Comparison of ENCODE assay signal across 8 mouse cellular contexts in the genomic region with DNA sequence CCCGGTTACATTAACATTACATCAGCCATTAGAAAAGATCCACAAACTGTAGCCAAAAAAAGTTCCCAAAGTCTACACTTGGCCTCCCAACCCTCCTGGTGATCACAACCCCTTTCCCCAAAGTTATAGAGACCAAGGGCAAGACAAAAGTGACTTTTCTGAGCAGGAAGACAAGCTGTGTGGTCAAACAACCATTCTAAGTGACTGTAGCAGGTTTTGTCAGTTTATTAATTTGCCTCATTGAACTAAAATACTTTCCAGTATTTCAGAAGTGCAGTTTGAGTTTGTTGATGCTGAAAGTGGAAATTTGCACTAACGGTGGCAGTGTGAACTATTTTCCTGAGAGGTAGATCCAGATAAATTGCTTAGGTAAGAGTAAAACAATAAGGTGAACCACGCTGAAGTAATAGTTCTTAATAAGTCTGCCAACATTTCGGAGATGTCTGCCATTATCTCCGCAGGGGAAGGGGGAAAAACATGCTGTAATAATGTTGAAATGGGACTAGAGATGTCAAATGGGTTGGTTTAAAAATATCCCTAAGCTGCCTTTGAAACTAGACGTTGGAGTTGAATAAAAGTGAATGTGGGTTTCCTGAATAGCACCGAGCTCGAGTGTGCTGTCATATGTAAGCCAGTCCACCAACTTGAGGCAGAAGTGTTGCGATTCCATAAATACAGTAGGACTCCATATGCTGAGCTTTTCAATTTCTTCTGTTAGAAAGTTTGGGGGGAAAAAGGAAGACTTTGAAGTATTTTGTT. TPM values are rescaled to one million over a fixed set of nuclear protein-coding genes. Genes with fewer than 3 reads are reported as not detected.
DNase-seq lines count a peak whose midpoint lies in the region; ATAC-seq and TF ChIP-seq lines count a peak whose summit lies in the region.

No protein-coding gene starts in this region.

- ATAC-seq in hindbrain, embryonic 15.5 days (ENCODE audit: low FRiP score, low read depth) = no peak
- no peak for ATAC-seq in midbrain, postnatal 0 days (ENCODE audit: low FRiP score)

- no peaks in the 10 kb centered on the region for H3K36me3 ChIP-seq in hindbrain, embryonic 15.5 days
- H3K36me3 ChIP-seq in midbrain, postnatal 0 days (ENCODE audit: insufficient read depth, low read length) = peaks cover 4% of the 10 kb centered on the region; the same call in 1 of the 2 replicates

- intact Hi-C loops in left cerebral cortex, adult 2 months (cut with DNase I) = loop anchor here (2.0 to 10.0 kb wide), 5 partner anchors 187 to 567 kb away; a partner anchor contains a TSS

- no peaks in the 10 kb centered on the region for H3K9me3 ChIP-seq in hindbrain, embryonic 15.5 days
- H3K9me3 ChIP-seq in midbrain, postnatal 0 days (ENCODE audit: low read length) = no peaks in the 10 kb centered on the region

- TF ChIP-seq CTCF in left cerebral cortex, adult 2 months (IDR thresholded peaks at IDR 0.05) = no peak
- no peak for TF ChIP-seq CTCF in cortical plate, adult 2 months (IDR thresholded peaks at IDR 0.05; ENCODE audit: extremely low read depth, insufficient read depth, low read length)
- no peak for TF ChIP-seq CTCF in midbrain, postnatal 0 days (IDR thresholded peaks at IDR 0.05)

- H3K9ac ChIP-seq in hindbrain, embryonic 15.5 days = peak overlapping the region; percentile 74
- H3K9ac ChIP-seq in midbrain, postnatal 0 days (replicated peaks; ENCODE audit: low read length, poor library complexity, severe bottlenecking) = peak overlapping the region; percentile 74; the same call in 1 of the 2 replicates

- peak overlapping the region; percentile 75 for H3K4me3 ChIP-seq in left cerebral cortex, adult 2 months
- H3K4me3 ChIP-seq in cortical plate, adult 2 months (ENCODE audit: insufficient read depth, low read length) = peak overlapping the region; percentile 96
- peak overlapping the region; percentile 93 for H3K4me3 ChIP-seq in hindbrain, embryonic 15.5 days
- peak overlapping the region; percentile 84 for H3K4me3 ChIP-seq in midbrain, postnatal 0 days (ENCODE audit: low read depth, low read length)

- no peak for TF ChIP-seq POLR2A in cortical plate, adult 2 months (IDR thresholded peaks at IDR 0.05; ENCODE audit: extremely low read depth, insufficient read depth, low read length)

- WGBS in hindbrain, embryonic 15.5 days = 7% methylated on average over 9 of the region's 9 CpGs
- WGBS in midbrain, postnatal 0 days = 13% methylated on average over 9 of the region's 9 CpGs

- no peak for DNase-seq in left cerebral cortex, adult 2 months (ENCODE audit: extremely low spot score in 1 of 2, low spot score in 2 of 2)
- no peak for DNase-seq in left cerebral cortex, adult 8-10 months (ENCODE audit: low spot score in 2 of 2)
- DNase-seq in midbrain, postnatal 0 days (ENCODE audit: low spot score) = no peak
- DNase-seq in adrenal gland, postnatal 25 days = no peak
- DNase-seq in spleen, adult 12 weeks (ENCODE audit: low spot score) = no peak
- no peak for DNase-seq in retina, embryonic 14.5 days (ENCODE audit: low spot score)

- H3K4me1 ChIP-seq in cortical plate, adult 2 months (ENCODE audit: control insufficient read depth, insufficient read depth, low read length) = peaks cover 3% of the 10 kb centered on the region; the same call in 1 of the 2 replicates
- peaks cover 49% of the 10 kb centered on the region for H3K4me1 ChIP-seq in hindbrain, embryonic 15.5 days (replicated peaks)
- peaks cover 6% of the 10 kb centered on the region; the same call in 1 of the 2 replicates for H3K4me1 ChIP-seq in midbrain, postnatal 0 days (ENCODE audit: insufficient read depth, low read length)

- no peaks in the 10 kb centered on the region for H3K27me3 ChIP-seq in hindbrain, embryonic 15.5 days
- H3K27me3 ChIP-seq in midbrain, postnatal 0 days (ENCODE audit: insufficient read depth, low read length) = no peaks in the 10 kb centered on the region

- peak overlapping the region; percentile 92 for H3K4me2 ChIP-seq in hindbrain, embryonic 15.5 days
- peak overlapping the region; percentile 74 for H3K4me2 ChIP-seq in midbrain, postnatal 0 days (ENCODE audit: low read depth, low read length, poor library complexity, severe bottlenecking)

- H3K27ac ChIP-seq in left cerebral cortex, adult 2 months = peak overlapping the region; percentile 91
- H3K27ac ChIP-seq in cortical plate, adult 2 months (ENCODE audit: insufficient read depth, low read length) = peak overlapping the region; percentile 94; the same call in 1 of the 2 replicates
- peak overlapping the region; percentile 95 for H3K27ac ChIP-seq in hindbrain, embryonic 15.5 days (replicated peaks)
- peak overlapping the region; percentile 80; the same call in 1 of the 2 replicates for H3K27ac ChIP-seq in midbrain, postnatal 0 days (ENCODE audit: low read depth, low read length)

RNA-seq across cellular contexts. Expression of a gene that starts 1.8 kb away (rescaled TPM):
- total RNA-seq in left cerebral cortex, adult 2 months (2021) = 100 to 1,000 TPM; 351 to 386 TPM
- total RNA-seq in left cerebral cortex, adult 8-10 months (2022) = 100 to 1,000 TPM; 279 to 374 (median 318) TPM
- 105 and 117 TPM in 2 replicates for polyA plus RNA-seq in cortical plate, adult 2 months (2012; rRNA removed)
- polyA plus RNA-seq in hindbrain, embryonic 15.5 days (2015; fragmentation: Nextera tagmentation; extraction: Ambion mirVana) = 11.8 and 16.3 TPM in 2 replicates
- 24.7 and 56.7 TPM in 2 replicates for total RNA-seq in midbrain, postnatal 0 days (2014; rRNA removed)
- polyA plus RNA-seq in midbrain, postnatal 0 days (2015; fragmentation: Nextera tagmentation; extraction: Ambion mirVana) = 3.5 and 3.6 TPM in 2 replicates
- total RNA-seq in adrenal gland, postnatal 25 days (2021) = 25.8 and 30.3 TPM in 2 replicates
